Mouse (Mus musculus): Measurements from ENCODE around the gene Shc2. TPM values are rescaled to one million over a fixed set of nuclear protein-coding genes. Genes with fewer than 3 reads are reported as not detected.

Gene Shc2
- polyA plus RNA-seq, 1 experiment from 2014 or later, result 26.2 TPM

GRCm38 (mm10) chr10:79577376-79577775 is 60.3 kb downstream of the Shc2 start:
- Histone ChIP-seq H3K27me3 (no peaks in the 10 kb centered on the region), H3K36me3 (no peaks in the 10 kb centered on the region), H3K27ac (no peak overlapping the region), H3K9ac (no peak overlapping the region), H3K4me2 (replicated peaks) (no peak overlapping the region), H3K4me1 (no peaks in the 10 kb centered on the region), H3K9me3 (no peaks in the 10 kb centered on the region), H3K4me3 (no peak overlapping the region)
- WGBS, result 64% methylated on average over 4 of the region's 4 CpGs
- ATAC-seq (ENCODE audit: insufficient number of reproducible peaks, insufficient read depth, low FRiP score, low TSS enrichment), result no peak

- Histone ChIP-seq H3K9ac (no peak overlapping the region), H3K27ac (no peak overlapping the region), H3K4me2 (replicated peaks) (no peak overlapping the region), H3K9me3 (no peaks in the 10 kb centered on the region), H3K36me3 (no peaks in the 10 kb centered on the region), H3K4me1 (no peaks in the 10 kb centered on the region), H3K27me3 (no peaks in the 10 kb centered on the region), H3K4me3 (no peak overlapping the region)
- ATAC-seq (ENCODE audit: insufficient number of reproducible peaks, insufficient read depth, low FRiP score, low TSS enrichment), result no peak
- WGBS, result 73% methylated on average over 6 of the region's 6 CpGs
These were observed 62.0 kb downstream of the Shc2 start for GRCm38 (mm10) chr10:79575754-79576153.

DNA sequence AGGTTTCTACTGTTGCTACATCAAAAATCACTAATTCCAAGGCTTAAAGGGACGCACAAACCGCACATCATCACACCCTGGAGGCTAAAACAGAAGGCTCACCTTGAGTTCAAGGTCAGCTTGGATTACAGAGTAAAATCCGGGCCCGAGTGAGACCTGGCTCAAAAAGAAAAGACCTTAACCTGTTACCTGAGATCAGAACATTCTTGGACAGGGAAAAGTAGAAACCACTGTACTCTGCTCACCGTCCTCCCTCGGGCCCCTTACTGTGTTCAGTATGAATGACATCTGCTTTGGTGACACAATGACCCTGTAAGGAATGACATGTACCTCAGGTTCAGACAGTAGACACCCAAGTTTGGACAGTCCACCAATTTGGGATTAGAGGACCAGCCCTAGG is 62.9 kb downstream of the Shc2 start:
- H3K36me3 ChIP-seq, result no peaks in the 10 kb centered on the region
- no peak overlapping the region for H3K9ac ChIP-seq
- H3K4me2 ChIP-seq (replicated peaks), result no peak overlapping the region
- no peaks in the 10 kb centered on the region for H3K27me3 ChIP-seq
- no peaks in the 10 kb centered on the region for H3K9me3 ChIP-seq
- WGBS, result 84% methylated on average over 6 of the region's 6 CpGs
- ATAC-seq (ENCODE audit: insufficient number of reproducible peaks, insufficient read depth, low FRiP score, low TSS enrichment), result no peak
- no peaks in the 10 kb centered on the region for H3K4me1 ChIP-seq
- no peak overlapping the region for H3K4me3 ChIP-seq
- H3K27ac ChIP-seq, result no peak overlapping the region

DNA sequence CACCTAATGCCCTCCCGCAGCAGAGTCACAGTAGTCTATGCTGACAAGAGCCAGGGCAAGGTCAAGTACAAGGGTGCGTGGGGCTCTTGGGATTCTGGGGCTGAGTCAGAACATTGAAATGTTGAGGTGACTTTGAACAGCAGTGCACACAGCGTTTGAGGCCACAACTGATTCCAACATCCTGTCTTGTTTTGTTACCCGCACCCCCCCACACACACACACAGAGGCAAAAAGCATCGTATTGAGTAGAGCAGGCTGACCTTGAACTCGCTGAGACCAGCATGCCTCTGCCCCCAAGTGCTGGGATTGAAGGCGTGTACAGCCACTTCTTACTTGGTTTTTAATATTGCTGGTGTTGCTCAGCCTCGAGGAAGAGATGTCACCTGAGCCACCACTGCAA is 63.4 kb downstream of the Shc2 start:
- Histone ChIP-seq H3K4me3 (no peak overlapping the region), H3K9ac (no peak overlapping the region), H3K27me3 (no peaks in the 10 kb centered on the region), H3K4me1 (no peaks in the 10 kb centered on the region), H3K27ac (no peak overlapping the region), H3K4me2 (replicated peaks) (no peak overlapping the region), H3K36me3 (no peaks in the 10 kb centered on the region), H3K9me3 (no peaks in the 10 kb centered on the region)
- WGBS, result 81% methylated on average over 8 of the region's 8 CpGs
- ATAC-seq (ENCODE audit: insufficient number of reproducible peaks, insufficient read depth, low FRiP score, low TSS enrichment), result no peak

GRCm38 (mm10) chr10:79573611-79574010 is 64.1 kb downstream of the Shc2 start:
- H3K4me3 ChIP-seq, result no peak overlapping the region
- no peak overlapping the region for H3K27ac ChIP-seq
- H3K4me1 ChIP-seq, result no peaks in the 10 kb centered on the region
- no peak overlapping the region for H3K4me2 ChIP-seq (replicated peaks)
- 80% methylated on average over 6 of the region's 6 CpGs for WGBS
- no peaks in the 10 kb centered on the region for H3K36me3 ChIP-seq
- H3K9me3 ChIP-seq, result no peaks in the 10 kb centered on the region
- no peaks in the 10 kb centered on the region for H3K27me3 ChIP-seq
- H3K9ac ChIP-seq, result no peak overlapping the region
- ATAC-seq (ENCODE audit: insufficient number of reproducible peaks, insufficient read depth, low FRiP score, low TSS enrichment), result no peak

GRCm38 (mm10) chr10:79571314-79571713 is 66.4 kb downstream of the Shc2 start:
- Histone ChIP-seq H3K9me3 (0 out of 2 replicates have a peak, but pooled peaks cover 4% of the 10 kb centered on the region), H3K4me3 (no peak overlapping the region), H3K9ac (no peak overlapping the region), H3K27me3 (no peaks in the 10 kb centered on the region), H3K36me3 (no peaks in the 10 kb centered on the region), H3K27ac (no peak overlapping the region), H3K4me2 (replicated peaks) (no peak overlapping the region), H3K4me1 (no peaks in the 10 kb centered on the region)
- no peak for ATAC-seq (ENCODE audit: insufficient number of reproducible peaks, insufficient read depth, low FRiP score, low TSS enrichment)
- 83% methylated on average over 2 of the region's 2 CpGs for WGBS

DNA sequence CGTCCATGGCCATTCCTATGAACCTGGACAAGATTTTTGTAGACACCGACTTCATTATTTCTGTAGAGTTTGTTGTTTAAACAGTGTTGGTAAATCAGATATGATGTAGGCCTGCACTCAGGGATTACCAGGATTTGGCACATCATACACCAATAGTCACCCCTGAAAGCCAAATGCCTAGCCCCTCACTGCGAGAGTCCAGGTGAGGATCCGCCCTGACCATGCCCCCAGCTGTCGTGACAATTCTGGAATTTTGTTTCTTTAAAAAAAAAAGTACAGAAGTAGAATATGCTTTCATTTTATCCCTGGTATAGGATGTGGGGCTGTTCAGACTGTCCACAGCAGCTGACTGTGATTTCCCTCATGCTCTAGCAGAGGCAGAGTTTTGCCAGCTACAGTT is 67.8 kb downstream of the Shc2 start:
- Histone ChIP-seq H3K9ac (no peak overlapping the region), H3K36me3 (no peaks in the 10 kb centered on the region), H3K4me1 (no peaks in the 10 kb centered on the region), H3K9me3 (0 out of 2 replicates have a peak, but pooled peaks cover 4% of the 10 kb centered on the region), H3K4me3 (no peak overlapping the region), H3K27me3 (no peaks in the 10 kb centered on the region), H3K4me2 (replicated peaks) (no peak overlapping the region), H3K27ac (no peak overlapping the region)
- ATAC-seq (ENCODE audit: insufficient number of reproducible peaks, insufficient read depth, low FRiP score, low TSS enrichment), result no peak
- WGBS, result 87% methylated on average over 5 of the region's 5 CpGs

Other genes with a start within 250 kb of the Shc2 start
- gene Vmn2r83, start 169.2 kb downstream of the Shc2 start, polyA plus RNA-seq (2016; fragmentation: Nextera tagmentation; extraction: Ambion mirVana), result not detected in 2 replicates
- gene Plpp2, start 104.1 kb downstream of the Shc2 start, polyA plus RNA-seq (2016; fragmentation: Nextera tagmentation; extraction: Ambion mirVana), result 17.0 and 18.3 TPM in 2 replicates
- gene Mier2, start 82.7 kb downstream of the Shc2 start, polyA plus RNA-seq (2016; fragmentation: Nextera tagmentation; extraction: Ambion mirVana), result 77.4 and 82.6 TPM in 2 replicates
- gene Theg, start 50.6 kb downstream of the Shc2 start, polyA plus RNA-seq (2016; fragmentation: Nextera tagmentation; extraction: Ambion mirVana), result not detected in 2 replicates
- 0.03 TPM in 1 of 2 replicates, not detected in the other for gene C2cd4c, start 23.9 kb downstream of the Shc2 start, polyA plus RNA-seq (2016; fragmentation: Nextera tagmentation; extraction: Ambion mirVana)
- gene Odf3l2, start 7.8 kb upstream of the Shc2 start, polyA plus RNA-seq (2016; fragmentation: Nextera tagmentation; extraction: Ambion mirVana), result not detected in 2 replicates
- 6.7 and 8.4 TPM in 2 replicates for gene Madcam1, start 26.6 kb upstream of the Shc2 start, polyA plus RNA-seq (2016; fragmentation: Nextera tagmentation; extraction: Ambion mirVana)
- gene Tpgs1, start 31.5 kb upstream of the Shc2 start, polyA plus RNA-seq (2016; fragmentation: Nextera tagmentation; extraction: Ambion mirVana), result 66.1 and 68.6 TPM in 2 replicates
- gene Cdc34, start 44.3 kb upstream of the Shc2 start, polyA plus RNA-seq (2016; fragmentation: Nextera tagmentation; extraction: Ambion mirVana), result 137 and 146 TPM in 2 replicates
- 0.55 and 1.5 TPM in 2 replicates for gene Gzmm, start 51.1 kb upstream of the Shc2 start, polyA plus RNA-seq (2016; fragmentation: Nextera tagmentation; extraction: Ambion mirVana)
- gene Bsg, start 66.6 kb upstream of the Shc2 start, polyA plus RNA-seq (2016; fragmentation: Nextera tagmentation; extraction: Ambion mirVana), result 689 and 691 TPM in 2 replicates
- gene Hcn2, start 78.7 kb upstream of the Shc2 start, polyA plus RNA-seq (2016; fragmentation: Nextera tagmentation; extraction: Ambion mirVana), result 0.06 and 0.08 TPM in 2 replicates
- 49.6 and 54.0 TPM in 2 replicates for gene Polrmt, start 108.7 kb upstream of the Shc2 start, polyA plus RNA-seq (2016; fragmentation: Nextera tagmentation; extraction: Ambion mirVana)
- gene Fgf22, start 117.2 kb upstream of the Shc2 start, polyA plus RNA-seq (2016; fragmentation: Nextera tagmentation; extraction: Ambion mirVana), result 0.33 and 0.65 TPM in 2 replicates
- gene Rnf126, start 129.0 kb upstream of the Shc2 start, polyA plus RNA-seq (2016; fragmentation: Nextera tagmentation; extraction: Ambion mirVana), result 109 and 111 TPM in 2 replicates
- gene Fstl3, start 139.4 kb upstream of the Shc2 start, polyA plus RNA-seq (2016; fragmentation: Nextera tagmentation; extraction: Ambion mirVana), result 3.5 and 3.7 TPM in 2 replicates
- 0.06 TPM in 1 of 2 replicates, not detected in the other for gene Prss57, start 153.0 kb upstream of the Shc2 start, polyA plus RNA-seq (2016; fragmentation: Nextera tagmentation; extraction: Ambion mirVana)
- 132 and 142 TPM in 2 replicates for gene Palm, start 155.7 kb upstream of the Shc2 start, polyA plus RNA-seq (2016; fragmentation: Nextera tagmentation; extraction: Ambion mirVana)
- gene Misp, start 183.1 kb upstream of the Shc2 start, polyA plus RNA-seq (2016; fragmentation: Nextera tagmentation; extraction: Ambion mirVana), result 2.0 and 3.1 TPM in 2 replicates
- gene Ptbp1, start 216.5 kb upstream of the Shc2 start, polyA plus RNA-seq (2016; fragmentation: Nextera tagmentation; extraction: Ambion mirVana), result 352 and 363 TPM in 2 replicates
- 10.1 and 11.3 TPM in 2 replicates for gene Prtn3, start 236.6 kb upstream of the Shc2 start, polyA plus RNA-seq (2016; fragmentation: Nextera tagmentation; extraction: Ambion mirVana)
- 169 and 181 TPM in 2 replicates for gene Plppr3, start 236.7 kb upstream of the Shc2 start, polyA plus RNA-seq (2016; fragmentation: Nextera tagmentation; extraction: Ambion mirVana)
- 0.33 and 0.55 TPM in 2 replicates for gene Elane, start 248.3 kb upstream of the Shc2 start, polyA plus RNA-seq (2016; fragmentation: Nextera tagmentation; extraction: Ambion mirVana)